ENCODE assay signal across 8 mouse cellular contexts in the genomic region with DNA sequence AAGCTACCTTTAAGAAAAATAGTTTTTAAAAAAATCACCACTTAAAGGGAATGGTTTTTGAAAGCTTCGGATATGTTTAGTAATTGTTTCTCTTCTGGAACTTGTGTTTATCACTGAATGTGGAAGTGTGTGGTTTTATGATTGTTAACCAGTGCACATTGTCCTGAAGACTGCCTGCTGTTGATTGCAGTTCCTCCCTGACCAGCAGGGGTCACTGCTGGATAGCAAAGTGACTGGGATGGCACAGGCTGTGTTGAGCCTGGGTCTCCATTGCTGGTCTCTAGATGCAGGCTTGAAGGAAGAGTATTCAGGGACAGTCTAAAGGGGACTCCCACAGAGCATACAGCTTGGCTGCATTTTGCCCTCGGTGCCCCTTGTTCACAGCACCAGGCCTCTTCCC. TPM values are rescaled to one million over a fixed set of nuclear protein-coding genes. Genes with fewer than 3 reads are reported as not detected.
DNase-seq lines count a peak whose midpoint lies in the region; ATAC-seq and TF ChIP-seq lines count a peak whose summit lies in the region.

No protein-coding gene starts in this region.

- no peak overlapping the region for H3K9ac ChIP-seq in embryonic facial prominence, embryonic 11.5 days (replicated peaks; ENCODE audit: low read length)
- no peak overlapping the region for H3K9ac ChIP-seq in kidney, embryonic 14.5 days (ENCODE audit: low read depth, low read length)
- H3K9ac ChIP-seq in liver, adult 2 months (ENCODE audit: low read depth, low read length) = no peak overlapping the region

- ATAC-seq in embryonic facial prominence, embryonic 11.5 days (replicated peaks; ENCODE audit: insufficient number of reproducible peaks, low FRiP score, low TSS enrichment, low read depth) = peak; percentile 74; the same call in 1 of the 2 replicates
- ATAC-seq in kidney, embryonic 14.5 days (ENCODE audit: low FRiP score, low TSS enrichment) = peak; percentile 38; the same call in 1 of the 2 replicates
- peak; percentile 61 for ATAC-seq in monocyte, adult 5-6 weeks (replicated peaks; ENCODE audit: insufficient number of reproducible peaks, low FRiP score, low TSS enrichment, poor library complexity, severe bottlenecking)

- no peak overlapping the region for H3K27ac ChIP-seq in embryonic facial prominence, embryonic 11.5 days (replicated peaks; ENCODE audit: low read depth, low read length)
- no peak overlapping the region for H3K27ac ChIP-seq in kidney, embryonic 14.5 days (ENCODE audit: low read depth, low read length)
- H3K27ac ChIP-seq in liver, adult 2 months (replicated peaks; ENCODE audit: insufficient read depth, low read depth, low read length) = no peak overlapping the region

- TF ChIP-seq CTCF in liver, adult 2 months (IDR thresholded peaks at IDR 0.05; ENCODE audit: low read depth, low read length) = peak; percentile 99

- H3K36me3 ChIP-seq in embryonic facial prominence, embryonic 11.5 days (replicated peaks; ENCODE audit: control insufficient read depth, insufficient read depth, low read depth, low read length) = no peaks in the 10 kb centered on the region
- peaks cover 13% of the 10 kb centered on the region for H3K36me3 ChIP-seq in kidney, embryonic 14.5 days (ENCODE audit: control insufficient read depth, insufficient read depth, low read length)
- 0 out of 2 replicates have a peak, but pooled peaks cover 2% of the 10 kb centered on the region for H3K36me3 ChIP-seq in liver, adult 2 months (ENCODE audit: control insufficient read depth, insufficient read depth, low read length)

- H3K4me3 ChIP-seq in embryonic facial prominence, embryonic 11.5 days (ENCODE audit: low read depth, low read length) = no peak overlapping the region
- no peak overlapping the region for H3K4me3 ChIP-seq in kidney, embryonic 14.5 days (ENCODE audit: low read length)
- H3K4me3 ChIP-seq in liver, adult 2 months (ENCODE audit: insufficient read depth, low read depth, low read length) = no peak overlapping the region

- peak; percentile 86 for DNase-seq in 416B (ENCODE audit: low read depth)
- DNase-seq in adrenal gland, postnatal 25 days = peak; percentile 80
- DNase-seq in embryonic facial prominence, embryonic 11.5 days (ENCODE audit: low spot score) = peak; percentile 84
- DNase-seq in heart, adult 9 months (ENCODE audit: low spot score in 2 of 2) = peak; percentile 63 to 80
- DNase-seq in liver, adult 2 months (ENCODE audit: extremely low read depth, low read depth, low spot score) = peak; percentile 61
- DNase-seq in spleen, postnatal 14 days (ENCODE audit: low spot score in 2 of 2) = peak; percentile 63 to 77

- no peaks in the 10 kb centered on the region for H3K27me3 ChIP-seq in embryonic facial prominence, embryonic 11.5 days (ENCODE audit: control insufficient read depth, insufficient read depth, low read length)
- H3K27me3 ChIP-seq in kidney, embryonic 14.5 days (ENCODE audit: control insufficient read depth, insufficient read depth, low read length) = no peaks in the 10 kb centered on the region
- H3K27me3 ChIP-seq in liver, adult 2 months (ENCODE audit: control insufficient read depth, insufficient read depth, low read length) = no peaks in the 10 kb centered on the region

- no peaks in the 10 kb centered on the region for H3K9me3 ChIP-seq in embryonic facial prominence, embryonic 11.5 days (replicated peaks; ENCODE audit: control insufficient read depth, low read length)
- no peaks in the 10 kb centered on the region for H3K9me3 ChIP-seq in kidney, embryonic 14.5 days (ENCODE audit: control insufficient read depth, low read length)

- 38% methylated on average over 2 of the region's 2 CpGs for whole genome bisulfite sequencing in embryonic facial prominence, embryonic 11.5 days
- 45% methylated on average over 2 of the region's 2 CpGs for WGBS in kidney, embryonic 14.5 days
- 34% methylated on average over 2 of the region's 2 CpGs for WGBS in liver, adult 2 months

- peaks cover 42% of the 10 kb centered on the region for H3K79me2 ChIP-seq in liver, adult 2 months (ENCODE audit: control insufficient read depth, insufficient read depth, low read length)

- H3K4me1 ChIP-seq in embryonic facial prominence, embryonic 11.5 days (ENCODE audit: control insufficient read depth, insufficient read depth, low read length) = no peaks in the 10 kb centered on the region
- H3K4me1 ChIP-seq in kidney, embryonic 14.5 days (ENCODE audit: control insufficient read depth, insufficient read depth, low read length) = peaks cover 11% of the 10 kb centered on the region; the same call in 1 of the 2 replicates
- peaks cover 39% of the 10 kb centered on the region for H3K4me1 ChIP-seq in liver, adult 2 months (ENCODE audit: control insufficient read depth, insufficient read depth, low read length)

- no peak for TF ChIP-seq POLR2A in liver, adult 2 months (IDR thresholded peaks at IDR 0.05; ENCODE audit: extremely low read depth, insufficient read depth, low read length)

- H3K4me2 ChIP-seq in embryonic facial prominence, embryonic 11.5 days (ENCODE audit: low read depth, low read length) = no peak overlapping the region
- no peak overlapping the region for H3K4me2 ChIP-seq in kidney, embryonic 14.5 days (replicated peaks; ENCODE audit: low read depth, low read length)

RNA-seq across cellular contexts. Expression of gene Ube2g2, which starts 5.4 kb away (rescaled TPM):
- 45.4 and 45.5 TPM in 2 replicates for total RNA-seq in adrenal gland, postnatal 25 days (2021)
- polyA plus RNA-seq in embryonic facial prominence, embryonic 11.5 days (2014; fragmentation: Nextera tagmentation; extraction: Ambion mirVana) = 41.2 and 44.1 TPM in 2 replicates
- 41.3 and 51.8 TPM in 2 replicates for polyA plus RNA-seq in kidney, embryonic 14.5 days (2014; fragmentation: Nextera tagmentation; extraction: Ambion mirVana)
- 21.6 and 22.3 TPM in 2 replicates for total RNA-seq in liver, adult 2 months (2014; rRNA removed)
- polyA plus RNA-seq in liver, adult 2 months (2012; rRNA removed) = 30.4 and 34.2 TPM in 2 replicates
- total RNA-seq in monocyte, adult 5-6 weeks (2017) = 60.6 to 127 TPM (median 70.3 TPM) in 3 replicates

RNA-seq across cellular contexts. Expression of gene Gm49325, which starts 21.5 kb away (rescaled TPM):
- total RNA-seq in adrenal gland, postnatal 25 days (2021) = 20.9 TPM in 1 of 2 replicates, not detected in the other
- 1.6 TPM in 1 of 2 replicates, not detected in the other for polyA plus RNA-seq in embryonic facial prominence, embryonic 11.5 days (2014; fragmentation: Nextera tagmentation; extraction: Ambion mirVana)
- 1.2 and 1.8 TPM in 2 replicates for polyA plus RNA-seq in kidney, embryonic 14.5 days (2014; fragmentation: Nextera tagmentation; extraction: Ambion mirVana)
- total RNA-seq in liver, adult 2 months (2014; rRNA removed) = 0.47 TPM in 1 of 2 replicates, not detected in the other
- not detected in 2 replicates for polyA plus RNA-seq in liver, adult 2 months (2012; rRNA removed)
- total RNA-seq in monocyte, adult 5-6 weeks (2017) = 1.7 to 5.5 TPM in 2 of 3 replicates, not detected in the other

RNA-seq across cellular contexts. Expression of gene Sumo3, which starts 21.6 kb away (rescaled TPM):
- total RNA-seq in adrenal gland, postnatal 25 days (2021) = 104 and 117 TPM in 2 replicates
- 382 and 410 TPM in 2 replicates for polyA plus RNA-seq in embryonic facial prominence, embryonic 11.5 days (2014; fragmentation: Nextera tagmentation; extraction: Ambion mirVana)
- 253 and 294 TPM in 2 replicates for polyA plus RNA-seq in kidney, embryonic 14.5 days (2014; fragmentation: Nextera tagmentation; extraction: Ambion mirVana)
- total RNA-seq in liver, adult 2 months (2014; rRNA removed) = 59.6 and 108 TPM in 2 replicates
- polyA plus RNA-seq in liver, adult 2 months (2012; rRNA removed) = 170 and 226 TPM in 2 replicates
- 84.2 to 128 TPM (median 126 TPM) in 3 replicates for total RNA-seq in monocyte, adult 5-6 weeks (2017)

RNA-seq across cellular contexts. Expression of gene Pttg1ip, which starts 46.0 kb away (rescaled TPM):
- 154 and 195 TPM in 2 replicates for total RNA-seq in adrenal gland, postnatal 25 days (2021)
- polyA plus RNA-seq in embryonic facial prominence, embryonic 11.5 days (2014; fragmentation: Nextera tagmentation; extraction: Ambion mirVana) = 89.2 and 95.6 TPM in 2 replicates
- polyA plus RNA-seq in kidney, embryonic 14.5 days (2014; fragmentation: Nextera tagmentation; extraction: Ambion mirVana) = 104 and 144 TPM in 2 replicates
- total RNA-seq in liver, adult 2 months (2014; rRNA removed) = 146 and 168 TPM in 2 replicates
- 218 and 238 TPM in 2 replicates for polyA plus RNA-seq in liver, adult 2 months (2012; rRNA removed)
- 79.9 to 128 TPM (median 104 TPM) in 3 replicates for total RNA-seq in monocyte, adult 5-6 weeks (2017)

RNA-seq across cellular contexts. Expression of gene Tspear, which starts 58.9 kb away (rescaled TPM):
- total RNA-seq in adrenal gland, postnatal 25 days (2021) = 0.39 and 0.86 TPM in 2 replicates
- polyA plus RNA-seq in embryonic facial prominence, embryonic 11.5 days (2014; fragmentation: Nextera tagmentation; extraction: Ambion mirVana) = 0.39 and 0.64 TPM in 2 replicates
- 0.41 and 0.74 TPM in 2 replicates for polyA plus RNA-seq in kidney, embryonic 14.5 days (2014; fragmentation: Nextera tagmentation; extraction: Ambion mirVana)
- 0.07 and 0.09 TPM in 2 replicates for total RNA-seq in liver, adult 2 months (2014; rRNA removed)
- polyA plus RNA-seq in liver, adult 2 months (2012; rRNA removed) = 0.12 and 0.50 TPM in 2 replicates
- total RNA-seq in monocyte, adult 5-6 weeks (2017) = not detected in 3 replicates
